Mouse (Mus musculus): Measurements from ENCODE around the gene Ints3.

GRCm38 (mm10) chr3:90475831-90476611 is 42.6 kb upstream of the Ints3 start, which contains the start of gene Ilf2:
- peak; percentile 55; the same call in 1 of the 2 replicates for TF ChIP-seq CTCF (IDR thresholded peaks at IDR 0.05; ENCODE audit: extremely low read depth, insufficient read depth, low read length)
- TF ChIP-seq POLR2A (IDR thresholded peaks at IDR 0.05; ENCODE audit: extremely low read depth, insufficient read depth, low read length), result peak; percentile 93
